Mouse (Mus musculus) forelimb bud, embryonic 11.5 days (tissue): ENCODE results near the gene C87436.
"Not testable (repeated sequence)": the region's sequence is repeated elsewhere in the genome, so short reads cannot be mapped to it uniquely, and the experiment has no call there.

Source experiments
- DNase-seq: peaks from one replicate; pipeline ENCODE4 v3.0.0-alpha.2; 2012; ENCODE audit warnings: low read depth, low spot score

Gene C87436

DNA sequence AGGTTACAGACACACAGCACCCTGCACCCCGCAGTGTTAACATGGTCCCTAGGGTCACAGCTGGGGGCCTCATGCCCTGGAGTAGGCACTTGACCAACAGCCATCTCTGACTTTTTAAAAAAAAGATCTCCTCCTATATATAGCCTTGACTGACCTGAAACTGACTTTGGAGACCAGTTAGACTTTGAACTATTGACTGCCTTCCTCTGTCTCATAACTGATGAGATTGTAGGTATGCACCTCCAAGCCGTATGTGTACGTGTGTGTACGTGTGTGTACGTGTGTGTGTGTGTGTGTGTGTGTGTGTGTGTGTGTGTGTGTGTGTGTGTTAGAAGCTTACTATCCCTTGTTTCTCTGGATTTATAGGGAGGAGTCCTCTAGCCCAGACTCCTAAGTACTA is 43.7 kb downstream of the C87436 start:
- DNase-seq = no peak

DNA sequence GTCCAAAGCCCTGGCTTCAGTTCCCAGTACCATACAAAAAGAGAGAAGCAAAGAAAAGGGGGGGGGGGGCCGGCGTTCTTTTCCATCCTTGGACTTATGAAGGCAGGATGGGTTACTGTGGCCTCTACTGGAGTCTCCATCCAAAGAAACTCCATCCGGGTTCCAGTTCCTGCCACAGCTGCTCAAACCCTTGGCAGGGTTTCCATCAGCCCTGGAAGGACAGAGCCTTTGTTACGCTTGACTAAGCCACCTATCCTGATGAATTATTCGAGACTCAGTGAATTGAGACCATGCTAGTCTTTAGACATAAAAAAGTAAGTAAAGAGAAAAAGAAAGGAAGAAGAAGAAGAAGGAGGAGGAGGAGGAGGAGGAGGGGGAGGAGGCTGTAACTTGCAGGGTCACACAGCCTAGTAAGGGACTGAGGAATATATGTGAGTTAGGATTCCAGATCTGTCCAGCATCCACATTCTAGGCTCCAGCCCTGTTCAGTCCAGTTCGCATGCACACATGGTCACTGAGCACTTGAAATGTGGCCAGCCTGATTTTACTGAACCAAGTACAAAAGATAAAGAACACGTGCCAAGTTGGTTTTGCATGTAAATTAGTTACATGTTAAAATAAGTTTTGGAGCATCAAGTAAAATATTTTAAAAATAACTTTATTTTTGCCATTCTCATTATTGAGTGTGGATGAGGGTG is 47.9 kb downstream of the C87436 start:
- DNase-seq = no peak

DNA sequence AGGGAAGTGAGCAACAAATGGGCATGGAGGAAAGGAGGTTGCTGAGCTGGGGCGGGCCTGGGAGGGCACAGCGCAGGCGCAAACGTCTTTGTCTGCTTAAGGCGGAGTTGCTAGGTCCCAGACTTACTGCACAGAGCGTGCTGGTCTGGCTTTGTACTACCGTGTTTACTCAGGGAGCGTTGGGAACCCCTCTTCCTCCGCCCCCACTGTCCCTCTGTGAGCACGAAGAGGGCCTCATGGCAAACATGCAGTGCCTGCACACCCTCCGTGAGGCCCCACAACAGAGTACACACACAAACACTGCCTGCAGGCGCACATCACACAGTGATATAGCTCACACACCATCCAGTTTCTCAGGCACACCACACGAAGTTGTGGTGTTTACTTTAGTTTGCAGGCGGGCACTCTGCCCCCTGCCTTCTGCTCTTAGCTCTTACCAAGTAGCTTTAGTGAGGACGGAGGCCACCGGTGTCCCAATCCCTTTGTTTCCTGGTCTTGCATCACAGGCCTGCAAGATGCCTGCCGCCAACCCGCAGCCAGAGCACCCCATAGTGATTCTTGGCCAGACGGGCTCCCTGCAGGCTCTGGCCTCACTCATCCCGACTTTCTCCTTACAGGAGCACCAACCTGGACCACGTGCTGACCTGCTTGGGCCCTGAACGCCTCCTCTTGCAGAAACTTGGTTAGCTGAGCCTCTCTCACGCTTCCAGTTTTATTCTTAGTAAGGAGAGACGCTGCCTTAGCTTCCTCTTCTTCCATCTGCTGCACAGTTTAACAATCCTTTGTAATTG is 49.4 kb downstream of the C87436 start:
- peak; percentile 79 for DNase-seq

DNA sequence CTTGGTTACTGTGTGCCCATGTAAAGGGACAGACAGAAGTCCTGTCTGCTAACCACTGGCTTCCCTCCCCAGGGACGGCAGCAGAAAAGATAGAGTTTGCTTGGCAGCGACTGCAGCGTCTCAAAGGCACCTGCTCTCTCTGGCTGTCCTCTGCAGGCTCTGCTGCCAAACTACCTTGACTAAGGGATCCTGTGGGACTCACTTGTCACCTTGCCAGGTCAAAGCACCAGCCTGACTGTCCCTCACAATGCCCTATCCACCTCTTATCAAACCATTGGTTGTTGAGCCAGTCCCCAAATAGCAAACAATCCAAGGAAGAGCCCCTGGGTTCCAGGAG is 49.9 kb downstream of the C87436 start:
- DNase-seq = no peak

DNA sequence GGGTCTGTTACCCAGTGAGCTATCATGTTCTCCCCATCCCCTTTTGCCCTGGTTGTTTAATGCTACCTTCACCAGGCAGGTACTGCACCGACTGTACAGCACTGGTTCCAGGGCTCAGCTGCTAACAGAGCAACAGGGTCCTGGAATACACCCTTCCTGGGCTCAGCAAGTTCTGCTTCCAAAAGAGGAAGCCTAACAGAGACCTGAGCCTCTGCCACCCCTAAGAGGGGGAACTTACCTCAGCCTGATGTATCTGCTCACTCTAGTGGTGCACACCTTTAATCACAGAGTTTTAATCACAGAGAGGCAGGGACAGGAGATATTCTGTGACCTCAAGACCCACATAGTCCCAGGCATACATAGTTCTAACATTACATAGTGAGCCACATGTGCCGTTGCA is 51.8 kb downstream of the C87436 start:
- no peak for DNase-seq

DNA sequence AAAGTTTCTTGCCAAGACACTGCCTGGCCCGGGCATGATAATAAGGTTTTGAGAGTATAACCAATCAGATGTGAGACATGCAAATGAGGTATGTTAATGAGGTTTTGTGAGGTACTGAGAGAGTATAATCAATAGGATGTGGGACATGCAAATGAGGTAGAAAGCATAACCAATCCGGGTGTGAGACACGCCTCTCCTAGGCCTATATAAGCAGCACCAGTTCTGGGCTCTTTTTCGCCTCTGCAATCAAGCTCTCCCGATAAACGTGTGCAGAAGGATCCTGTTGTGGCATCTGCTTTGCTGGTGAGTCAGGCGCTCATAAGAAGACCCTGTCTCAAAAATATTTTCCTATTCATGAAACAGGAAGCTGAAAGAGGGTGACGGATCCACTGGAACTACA is 52.2 kb downstream of the C87436 start:
- DNase-seq = not testable (repeated sequence)

DNA sequence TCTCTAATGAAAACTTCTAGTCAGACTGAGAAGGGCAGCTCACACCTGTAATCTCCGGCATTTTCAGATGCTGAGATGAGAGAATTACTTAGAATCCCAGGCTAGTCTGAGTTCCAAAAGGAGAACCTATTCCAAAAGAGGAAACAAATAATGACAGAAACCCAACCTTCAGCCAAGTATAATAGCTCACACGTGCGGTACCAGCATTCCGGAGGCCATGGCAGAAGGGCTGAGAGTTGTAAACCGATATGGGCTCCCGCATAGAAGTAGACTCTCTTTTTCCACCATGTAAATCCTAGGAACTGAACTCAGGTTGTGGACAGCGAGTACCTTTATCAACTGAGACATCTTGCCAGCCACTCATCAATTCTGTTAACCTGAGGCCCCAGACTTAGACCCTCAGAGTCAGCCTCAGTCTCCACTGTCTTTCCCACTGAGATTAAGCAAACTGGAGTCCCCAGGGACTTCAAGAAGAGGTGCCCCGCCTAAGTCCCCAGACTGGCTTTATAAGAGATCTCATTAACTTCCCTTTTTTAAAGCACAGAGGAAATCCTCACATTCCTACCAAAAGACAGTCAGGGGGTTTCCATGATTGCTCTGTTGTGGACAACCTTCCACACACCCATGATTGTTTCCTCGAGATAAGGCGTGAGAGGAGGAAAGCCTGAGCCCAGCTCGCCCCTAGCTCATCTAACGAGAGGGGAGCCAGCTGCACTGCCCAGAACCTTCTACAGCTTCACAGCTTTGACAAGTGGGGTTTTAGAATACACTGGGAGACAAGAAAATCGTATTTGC is 55.5 kb downstream of the C87436 start:
- no peak for DNase-seq

DNA sequence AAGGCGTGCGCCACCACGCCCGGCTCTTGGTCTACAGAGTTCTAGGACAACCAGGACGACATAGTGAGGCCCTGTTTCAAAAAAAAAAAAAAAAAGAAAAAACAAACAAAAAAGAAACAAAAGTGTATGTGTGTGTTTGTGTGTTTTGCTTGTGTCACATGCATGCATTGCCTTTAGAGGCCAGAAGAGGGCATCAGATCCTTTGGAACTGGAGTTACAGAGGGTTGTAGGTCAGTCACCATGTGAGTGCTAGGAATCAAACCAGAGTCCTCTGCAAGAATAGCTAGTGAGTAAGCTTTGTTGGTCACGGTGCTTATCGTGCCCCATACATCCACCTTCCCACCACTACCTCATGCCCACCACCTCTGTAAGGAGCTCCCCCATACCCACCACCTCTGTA is 56.6 kb downstream of the C87436 start:
- no peak for DNase-seq

DNA sequence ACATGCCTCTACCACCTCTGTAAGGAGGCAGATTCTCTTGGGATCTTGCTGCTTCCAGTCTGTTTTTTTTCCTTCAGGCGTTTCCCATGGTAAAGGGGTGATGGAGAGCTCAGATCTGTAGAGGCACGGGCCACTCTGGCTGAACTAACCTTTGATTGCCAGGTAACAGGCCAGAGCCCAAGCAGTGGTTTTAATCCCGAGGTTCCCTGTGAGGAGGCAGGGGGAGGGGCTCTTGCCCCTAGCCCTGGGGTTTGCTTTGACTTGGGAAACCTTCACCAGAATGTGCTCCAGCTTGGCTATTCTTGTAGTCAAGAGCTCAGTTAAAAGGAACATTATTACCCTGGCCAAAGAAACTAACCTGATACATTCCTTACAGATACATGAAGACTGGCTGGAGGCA is 57.5 kb downstream of the C87436 start:
- DNase-seq = no peak

DNA sequence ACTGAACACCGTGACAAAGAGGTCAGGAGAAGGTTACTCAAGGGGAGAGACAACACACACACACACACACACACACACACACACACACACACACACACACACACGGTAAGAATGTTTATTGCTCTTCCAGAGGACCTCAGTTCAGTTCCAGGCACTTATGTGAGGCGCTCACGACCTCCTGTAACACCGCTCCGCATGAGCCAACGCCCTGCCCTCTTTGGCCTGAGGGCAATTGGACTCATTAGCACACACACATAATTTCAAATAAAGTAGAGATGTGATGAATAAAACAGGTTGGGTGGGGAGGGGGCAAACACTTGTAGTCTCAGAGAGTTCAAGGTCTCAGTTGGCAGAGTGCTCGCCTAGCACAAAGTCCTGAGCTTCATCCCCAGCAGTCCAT is 58.0 kb downstream of the C87436 start:
- DNase-seq = no peak

DNA sequence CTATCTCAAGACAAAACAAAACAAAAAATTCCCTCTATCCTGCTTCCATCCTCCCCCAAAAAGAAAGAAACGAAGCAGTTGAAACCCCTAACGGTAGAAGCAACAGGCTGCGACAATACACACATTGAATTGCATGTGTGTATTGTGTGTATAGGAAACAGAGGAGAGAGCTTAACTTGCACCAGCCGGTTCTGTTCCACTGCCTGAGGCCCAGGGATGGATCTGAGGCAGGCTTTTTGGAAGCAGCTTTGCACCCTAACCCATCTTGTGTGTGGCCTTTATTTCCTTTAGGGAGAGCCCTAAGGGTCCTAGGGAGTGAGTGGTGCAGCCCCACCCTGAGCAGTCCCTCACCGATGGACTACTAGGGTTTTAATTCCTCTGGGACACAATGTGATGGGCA is 58.4 kb downstream of the C87436 start:
- no peak for DNase-seq

DNA sequence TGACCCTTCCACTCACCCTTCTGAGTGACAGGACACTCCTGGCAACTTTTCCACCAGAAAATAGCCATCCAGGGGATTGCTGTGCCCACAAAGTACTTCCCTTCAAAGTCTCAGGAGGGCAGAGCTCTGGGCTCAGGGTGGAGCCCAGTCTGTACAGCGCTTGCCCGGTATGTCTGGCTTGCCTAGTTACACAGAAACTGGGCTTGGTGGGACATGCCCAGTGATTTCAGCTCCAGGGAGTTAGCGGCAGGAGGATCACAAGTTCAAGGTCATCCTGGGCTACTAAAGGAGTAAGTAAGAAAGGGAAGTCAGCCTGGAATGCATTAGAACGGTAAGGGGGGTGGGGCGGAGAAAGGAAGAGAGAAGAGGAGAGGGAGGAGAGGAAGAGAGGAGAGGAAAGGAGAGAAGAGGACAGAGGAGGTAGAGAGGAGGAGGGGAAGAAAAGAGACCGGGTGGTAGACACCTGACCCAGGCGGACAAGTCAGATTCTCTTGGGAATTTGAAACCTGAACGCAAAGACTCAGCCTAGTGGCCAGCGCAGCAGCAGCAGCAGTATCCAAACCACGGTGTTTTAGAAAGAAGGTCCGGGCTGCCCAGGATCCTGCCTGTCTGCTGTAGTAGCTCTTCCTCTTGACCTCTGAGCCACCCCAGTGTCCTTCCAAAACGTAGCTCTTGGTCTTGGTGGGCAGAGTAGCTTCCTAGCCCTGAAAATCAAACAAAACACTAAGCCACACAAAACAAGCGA is 59.1 kb downstream of the C87436 start:
- peak; percentile 36 for DNase-seq

DNA sequence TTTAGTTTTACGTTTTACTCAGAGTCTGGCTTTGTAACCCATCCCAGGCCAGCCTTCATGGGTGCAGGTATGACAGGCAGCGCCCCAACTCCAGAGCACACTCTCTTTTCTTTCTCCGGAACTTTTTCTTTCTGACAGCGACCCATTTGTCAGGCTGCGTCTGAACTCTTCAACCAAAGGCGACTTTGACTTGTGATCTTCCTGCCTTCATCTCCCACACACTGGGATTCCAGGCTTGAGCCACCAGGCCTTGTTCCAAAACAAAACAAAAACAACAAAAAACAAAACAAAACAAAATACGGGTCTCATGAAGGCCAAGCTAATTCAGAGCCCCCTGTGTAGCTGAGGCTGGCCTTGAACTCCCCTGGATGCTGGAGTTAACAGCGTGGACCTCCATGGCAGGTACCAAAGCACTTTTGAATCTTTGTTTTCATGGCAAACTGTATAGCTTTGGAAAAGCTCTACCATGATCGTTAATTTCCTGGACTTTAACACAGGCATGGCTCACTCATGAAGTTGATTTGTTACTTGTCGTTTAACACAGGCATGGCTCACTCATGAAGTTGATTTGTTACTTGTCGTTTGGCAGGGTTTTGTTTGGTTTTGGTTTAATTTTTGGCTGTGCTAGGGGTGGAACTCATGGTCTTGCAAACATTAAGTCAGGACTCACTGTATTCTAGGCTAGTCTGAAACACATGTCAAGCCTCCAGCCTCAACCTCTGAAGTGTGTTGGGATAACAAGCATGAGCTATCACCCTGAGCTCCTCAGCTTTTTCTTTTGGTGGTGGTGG is 60.0 kb downstream of the C87436 start:
- DNase-seq = no peak

DNA sequence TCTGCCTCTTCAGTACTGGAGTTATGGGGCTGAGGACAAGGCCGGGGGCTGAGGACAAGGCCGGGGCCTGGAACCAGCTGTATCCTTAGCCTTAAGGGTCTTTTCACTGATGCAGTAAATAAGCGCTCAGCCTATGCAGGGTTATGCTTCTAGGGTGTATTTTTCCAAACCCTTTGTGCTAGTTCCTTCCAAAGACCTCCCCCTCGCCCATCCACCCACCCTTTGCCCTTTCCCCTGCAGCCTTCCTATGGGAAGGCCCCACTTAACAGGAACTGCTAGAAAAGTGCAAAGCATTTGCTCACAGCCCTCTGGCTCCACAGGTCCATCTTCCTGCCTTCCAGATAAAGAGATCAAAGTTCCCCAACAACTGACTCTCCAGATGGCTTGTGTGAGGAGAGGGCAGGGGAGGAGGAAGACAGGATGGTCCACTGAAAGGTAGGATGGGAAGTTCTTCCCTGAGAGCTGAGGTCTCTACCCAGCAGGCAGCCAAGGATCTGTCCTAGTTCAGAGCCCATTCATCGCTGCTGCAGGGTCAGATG is 61.5 kb downstream of the C87436 start:
- DNase-seq = no peak

DNA sequence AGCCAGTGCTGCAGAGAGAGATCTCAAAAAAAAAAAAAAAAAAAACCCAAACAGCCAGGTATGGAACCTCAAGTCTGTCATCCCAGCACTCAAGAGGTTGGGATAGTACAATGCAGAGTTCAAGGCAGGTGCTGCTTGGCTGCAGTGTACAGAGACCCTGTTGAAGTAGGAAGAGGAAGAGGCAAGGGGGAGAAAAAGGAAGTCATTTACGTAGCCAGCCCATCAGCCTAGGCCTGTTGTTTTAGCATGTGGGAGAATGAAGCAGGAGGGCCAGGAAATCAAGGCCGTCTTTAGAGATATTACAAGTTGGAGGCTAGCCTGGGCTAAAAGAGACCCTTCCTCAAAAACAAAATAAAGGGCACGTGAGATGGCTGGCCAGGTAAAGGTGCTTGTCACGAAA is 65.3 kb downstream of the C87436 start:
- DNase-seq = no peak

DNA sequence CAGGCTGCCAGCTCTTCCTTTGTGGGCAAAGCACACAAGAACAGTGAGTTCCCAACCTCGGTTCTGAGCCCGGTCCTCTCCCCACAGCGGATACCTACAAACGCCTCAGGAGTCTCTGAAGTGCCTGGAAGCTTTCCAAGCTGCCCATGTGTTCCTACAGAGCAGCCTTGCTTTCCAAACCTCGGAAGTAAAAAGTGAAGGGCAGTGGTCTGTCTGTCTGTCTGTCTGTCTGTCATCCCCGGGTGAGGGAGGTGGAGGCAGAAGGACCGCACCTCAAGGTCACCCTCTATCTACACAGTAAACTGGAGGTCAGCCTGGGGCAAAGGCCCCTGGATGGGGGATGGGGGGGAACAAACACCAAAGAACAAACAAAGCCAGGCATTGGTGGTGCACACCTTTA is 67.5 kb downstream of the C87436 start:
- DNase-seq = no peak

DNA sequence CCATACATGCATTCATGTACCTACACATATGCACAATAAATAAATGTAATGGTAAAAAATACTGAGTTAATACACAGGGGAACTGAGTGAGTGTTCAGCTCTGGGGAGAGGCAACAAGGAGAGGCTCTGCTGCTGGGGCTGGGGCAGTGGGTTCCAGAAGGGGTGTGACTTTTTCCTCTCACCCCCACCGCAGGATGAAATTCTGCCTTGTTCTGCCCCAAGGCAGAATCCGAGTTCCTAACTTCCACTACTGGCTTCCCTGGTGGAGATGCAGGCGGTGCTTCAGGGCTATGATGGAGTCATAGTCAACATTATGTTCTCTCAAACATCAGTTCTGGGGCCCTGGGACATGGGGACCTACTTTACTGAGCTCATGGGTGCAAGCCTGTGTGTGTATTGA is 68.1 kb downstream of the C87436 start:
- DNase-seq = no peak

DNA sequence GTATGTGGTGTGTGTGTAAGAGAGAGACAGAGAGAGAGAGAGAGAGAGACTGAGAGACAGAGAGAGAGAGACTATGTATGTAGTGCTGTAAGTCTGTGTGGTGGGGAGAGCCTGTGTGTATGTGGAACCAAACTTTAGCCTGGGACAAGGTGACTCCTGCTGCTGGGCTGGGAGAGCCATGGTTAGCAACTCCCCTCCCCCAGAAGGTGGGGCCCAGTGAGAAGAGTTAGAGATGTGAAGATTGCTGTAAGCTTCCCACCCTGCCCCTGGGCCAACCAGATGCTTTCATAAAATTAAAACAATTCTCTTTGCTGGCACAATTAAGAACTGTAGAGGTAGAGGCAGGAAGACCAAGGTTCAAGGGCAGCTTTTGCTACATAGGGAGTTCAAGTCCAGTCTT is 68.9 kb downstream of the C87436 start:
- no peak for DNase-seq

DNA sequence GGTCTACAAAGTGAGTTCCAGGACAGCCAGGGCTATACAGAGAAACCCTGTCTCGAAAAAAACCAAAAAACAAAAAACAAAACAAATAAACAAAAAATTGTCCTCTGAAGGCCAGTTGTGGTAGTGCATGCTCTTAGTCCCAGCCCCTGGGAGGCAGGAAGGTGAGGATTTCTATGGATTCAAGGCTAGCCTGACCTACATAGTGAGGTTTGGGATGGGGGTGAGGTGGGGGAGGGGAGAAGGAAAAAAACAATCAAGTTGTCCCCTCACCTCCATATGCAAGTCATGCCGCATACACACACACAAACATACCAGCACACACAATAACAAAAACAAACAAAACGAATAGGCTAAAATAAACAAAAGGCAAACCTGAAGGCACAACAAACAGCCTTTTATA is 70.6 kb downstream of the C87436 start:
- no peak for DNase-seq

DNA sequence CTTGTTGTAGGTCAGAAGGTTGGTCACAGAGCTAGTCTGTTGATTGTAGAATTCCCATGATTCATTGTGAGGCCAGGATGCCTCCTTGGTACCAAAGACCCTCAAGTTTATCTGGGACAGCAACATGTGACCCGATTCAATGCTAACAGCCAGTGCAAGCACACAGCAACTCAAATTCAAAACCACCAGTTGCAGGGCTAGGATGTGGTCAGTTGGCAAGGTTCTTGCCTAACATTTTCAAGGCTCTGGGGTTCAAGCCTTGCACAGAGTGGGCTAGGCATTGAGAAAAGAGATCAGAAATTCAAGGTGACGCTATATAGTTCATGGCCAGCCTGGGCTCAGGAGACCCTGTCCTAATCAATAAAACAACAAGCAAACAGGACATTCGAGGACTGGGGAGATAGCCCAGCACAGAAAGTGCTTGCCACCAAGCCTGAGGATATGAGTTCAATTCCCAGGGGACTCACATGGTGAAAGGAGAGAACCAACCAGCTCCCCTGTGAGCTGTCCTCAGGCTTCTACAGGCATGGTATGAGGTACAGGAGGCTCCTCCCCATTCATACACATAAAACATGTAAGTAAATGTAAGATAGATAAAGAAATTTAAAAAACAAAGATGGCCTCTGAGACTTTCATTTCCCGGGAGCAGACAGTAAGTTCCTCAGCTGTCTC is 71.2 kb downstream of the C87436 start:
- DNase-seq = no peak

DNA sequence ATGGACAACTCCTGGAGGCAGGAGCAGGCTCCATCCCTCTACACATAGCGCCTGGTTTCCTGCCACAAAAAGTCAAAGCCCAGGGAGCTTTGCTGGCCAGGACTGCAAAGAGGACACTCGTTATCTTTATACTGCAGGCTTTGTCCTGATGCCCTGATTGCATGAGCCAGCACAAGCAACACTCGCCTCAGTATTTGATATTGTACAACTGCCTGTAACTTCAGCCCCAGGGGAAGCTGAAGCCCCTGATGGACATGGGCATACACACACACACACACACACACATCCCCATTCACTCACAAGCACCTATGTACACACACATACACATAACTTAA is 71.7 kb downstream of the C87436 start:
- no peak for DNase-seq
